Mouse (Mus musculus): ENCODE measurements at regions not wholly inside any gene's neighbourhood (a gene's known extent, or its start where the extent isn't known, plus 50 kb on each side); places are given as distances from the start of the nearest gene placed in this dataset.
A peak's percentile ranks its signal among the peaks of the same experiment; 100 is the strongest.

GRCm38 (mm10) chr14:60439106-60439505 is 66.0 kb downstream of the Amer2 start:
- Histone ChIP-seq H3K36me3 (ENCODE audit: control insufficient read depth, insufficient read depth, low read length) (no peaks in the 10 kb centered on the region), H3K27ac (replicated peaks; ENCODE audit: low read depth, low read length) (no peak overlapping the region), H3K27me3 (ENCODE audit: control insufficient read depth, insufficient read depth, low read length) (no peaks in the 10 kb centered on the region), H3K4me1 (ENCODE audit: control insufficient read depth, insufficient read depth, low read length) (no peaks in the 10 kb centered on the region), H3K4me3 (ENCODE audit: low read depth, low read length) (no peak overlapping the region), H3K9ac (ENCODE audit: low read length) (no peak overlapping the region), H3K9me3 (ENCODE audit: control insufficient read depth, low read length) (no peaks in the 10 kb centered on the region), H3K4me2 (ENCODE audit: low read depth, severe bottlenecking) (no peak overlapping the region)
- DNase-seq (ENCODE audit: low spot score), result no peak
- ATAC-seq (ENCODE audit: insufficient number of reproducible peaks, low FRiP score, low TSS enrichment, low read depth), result no peak
- 61% methylated on average over 6 of the region's 6 CpGs for WGBS

DNA sequence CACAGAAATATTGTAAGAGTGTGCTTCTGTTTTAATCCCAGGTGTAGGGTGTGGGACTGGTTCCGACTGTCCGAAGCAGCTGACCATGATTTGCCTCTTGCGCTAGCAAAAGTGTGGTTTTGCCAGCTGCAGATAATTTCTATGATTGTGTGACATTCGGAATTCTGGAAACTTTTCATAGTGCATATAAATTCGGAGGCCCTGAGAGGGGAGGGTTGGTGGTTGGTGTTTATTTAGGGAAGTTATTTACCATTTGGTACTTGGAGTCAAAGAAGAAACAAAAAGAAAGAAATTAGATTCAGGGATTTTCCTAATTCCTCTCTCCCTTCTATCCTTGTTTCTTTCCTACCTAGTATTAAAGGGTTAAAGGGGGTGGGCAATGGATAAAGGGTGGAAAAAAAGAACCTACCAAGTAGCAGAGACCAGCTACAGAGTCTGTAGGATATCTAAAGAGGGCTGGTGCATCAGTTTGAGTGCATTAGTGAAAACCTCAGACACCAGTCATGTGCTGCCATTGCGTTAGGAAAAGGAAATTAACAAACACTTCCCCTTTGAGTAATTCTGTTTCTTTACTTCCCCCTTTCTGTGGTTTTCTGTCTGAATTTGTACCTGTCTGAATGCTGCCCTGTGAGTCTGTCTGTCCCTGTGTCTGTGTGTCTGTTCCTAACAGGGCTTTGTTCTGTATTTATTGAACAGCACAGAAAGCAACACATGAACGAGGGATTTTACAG is 70.9 kb downstream of the Amer2 start:
- no peak for DNase-seq (ENCODE audit: low spot score)
- 74% methylated on average over 7 of the region's 7 CpGs for WGBS
- no peaks in the 10 kb centered on the region for H3K27me3 ChIP-seq (ENCODE audit: control insufficient read depth, insufficient read depth, low read length)
- no peaks in the 10 kb centered on the region for H3K36me3 ChIP-seq (ENCODE audit: control insufficient read depth, insufficient read depth, low read length)
- H3K9ac ChIP-seq (ENCODE audit: low read length), result no peak overlapping the region
- no peak overlapping the region for H3K27ac ChIP-seq (replicated peaks; ENCODE audit: low read depth, low read length)
- no peaks in the 10 kb centered on the region for H3K9me3 ChIP-seq (ENCODE audit: control insufficient read depth, low read length)
- no peaks in the 10 kb centered on the region for H3K4me1 ChIP-seq (ENCODE audit: control insufficient read depth, insufficient read depth, low read length)
- no peak overlapping the region for H3K4me3 ChIP-seq (ENCODE audit: low read depth, low read length)
- H3K4me2 ChIP-seq (ENCODE audit: low read depth, severe bottlenecking), result no peak overlapping the region
- ATAC-seq (ENCODE audit: insufficient number of reproducible peaks, low FRiP score, low TSS enrichment, low read depth), result no peak

GRCm38 (mm10) chr14:60444552-60444937 is 71.5 kb downstream of the Amer2 start:
- Histone ChIP-seq H3K9ac (ENCODE audit: low read length) (no peak overlapping the region), H3K9me3 (ENCODE audit: control insufficient read depth, low read length) (no peaks in the 10 kb centered on the region), H3K27ac (replicated peaks; ENCODE audit: low read depth, low read length) (no peak overlapping the region), H3K27me3 (ENCODE audit: control insufficient read depth, insufficient read depth, low read length) (no peaks in the 10 kb centered on the region), H3K4me3 (ENCODE audit: low read depth, low read length) (no peak overlapping the region), H3K4me2 (ENCODE audit: low read depth, severe bottlenecking) (no peak overlapping the region), H3K4me1 (ENCODE audit: control insufficient read depth, insufficient read depth, low read length) (no peaks in the 10 kb centered on the region), H3K36me3 (ENCODE audit: control insufficient read depth, insufficient read depth, low read length) (no peaks in the 10 kb centered on the region)
- DNase-seq (ENCODE audit: low spot score) (no peak), ATAC-seq (ENCODE audit: insufficient number of reproducible peaks, low FRiP score, low TSS enrichment, low read depth) (no peak)
- WGBS, result 59% methylated on average over 3 of the region's 3 CpGs

- Histone ChIP-seq H3K27ac (replicated peaks; ENCODE audit: low read depth, low read length) (no peak overlapping the region), H3K27me3 (ENCODE audit: control insufficient read depth, insufficient read depth, low read length) (no peaks in the 10 kb centered on the region), H3K9me3 (ENCODE audit: control insufficient read depth, low read length) (no peaks in the 10 kb centered on the region), H3K36me3 (ENCODE audit: control insufficient read depth, insufficient read depth, low read length) (no peaks in the 10 kb centered on the region), H3K4me1 (ENCODE audit: control insufficient read depth, insufficient read depth, low read length) (no peaks in the 10 kb centered on the region), H3K4me2 (ENCODE audit: low read depth, severe bottlenecking) (no peak overlapping the region), H3K4me3 (ENCODE audit: low read depth, low read length) (no peak overlapping the region), H3K9ac (ENCODE audit: low read length) (no peak overlapping the region)
- WGBS, result 84% methylated on average over 6 of the region's 6 CpGs
- ATAC-seq (ENCODE audit: insufficient number of reproducible peaks, low FRiP score, low TSS enrichment, low read depth), result no peak
- DNase-seq (ENCODE audit: low spot score), result no peak
These were observed 73.0 kb downstream of the Amer2 start for GRCm38 (mm10) chr14:60446037-60446436.

- Histone ChIP-seq H3K36me3 (ENCODE audit: control insufficient read depth, insufficient read depth, low read length) (no peaks in the 10 kb centered on the region), H3K27ac (replicated peaks; ENCODE audit: low read depth, low read length) (no peak overlapping the region), H3K4me2 (ENCODE audit: low read depth, severe bottlenecking) (no peak overlapping the region), H3K9ac (ENCODE audit: low read length) (no peak overlapping the region), H3K4me3 (ENCODE audit: low read depth, low read length) (no peak overlapping the region), H3K4me1 (ENCODE audit: control insufficient read depth, insufficient read depth, low read length) (no peaks in the 10 kb centered on the region), H3K27me3 (ENCODE audit: control insufficient read depth, insufficient read depth, low read length) (no peaks in the 10 kb centered on the region), H3K9me3 (ENCODE audit: control insufficient read depth, low read length) (no peaks in the 10 kb centered on the region)
- DNase-seq (ENCODE audit: low spot score) (no peak), ATAC-seq (ENCODE audit: insufficient number of reproducible peaks, low FRiP score, low TSS enrichment, low read depth) (no peak)
- 89% methylated on average over 9 of the region's 9 CpGs for WGBS
These were observed 78.2 kb downstream of the Amer2 start for GRCm38 (mm10) chr14:60451216-60451615.

GRCm38 (mm10) chr14:60451684-60452083 is 78.6 kb downstream of the Amer2 start:
- Histone ChIP-seq H3K4me3 (ENCODE audit: low read depth, low read length) (no peak overlapping the region), H3K4me2 (ENCODE audit: low read depth, severe bottlenecking) (no peak overlapping the region), H3K4me1 (ENCODE audit: control insufficient read depth, insufficient read depth, low read length) (no peaks in the 10 kb centered on the region), H3K27me3 (ENCODE audit: control insufficient read depth, insufficient read depth, low read length) (no peaks in the 10 kb centered on the region), H3K27ac (replicated peaks; ENCODE audit: low read depth, low read length) (no peak overlapping the region), H3K36me3 (ENCODE audit: control insufficient read depth, insufficient read depth, low read length) (no peaks in the 10 kb centered on the region), H3K9ac (ENCODE audit: low read length) (no peak overlapping the region), H3K9me3 (ENCODE audit: control insufficient read depth, low read length) (no peaks in the 10 kb centered on the region)
- DNase-seq (ENCODE audit: low spot score) (no peak), ATAC-seq (ENCODE audit: insufficient number of reproducible peaks, low FRiP score, low TSS enrichment, low read depth) (no peak)
- 77% methylated on average over 7 of the region's 7 CpGs for WGBS

DNA sequence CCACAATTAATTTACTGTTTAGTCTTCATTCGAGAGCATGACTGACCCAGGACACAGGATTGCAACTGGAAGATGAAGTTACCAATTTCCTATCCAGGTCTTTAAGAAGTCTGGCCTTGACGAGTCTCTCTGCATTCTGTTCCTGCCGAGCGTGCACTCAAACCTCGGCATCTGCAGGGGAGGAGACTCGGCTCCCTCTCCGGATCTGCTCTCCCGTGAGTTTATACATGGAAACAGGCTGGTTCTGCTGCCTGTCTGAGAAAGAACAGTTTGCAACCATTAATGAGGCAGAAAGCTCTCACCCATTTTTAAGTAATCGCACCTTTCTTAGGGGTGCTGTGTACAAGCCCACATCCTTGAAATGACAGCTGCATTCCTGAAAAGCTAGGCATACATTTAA is 83.7 kb downstream of the Amer2 start:
- no peaks in the 10 kb centered on the region for H3K4me1 ChIP-seq (ENCODE audit: control insufficient read depth, insufficient read depth, low read length)
- H3K4me3 ChIP-seq (ENCODE audit: low read depth, low read length), result no peak overlapping the region
- H3K9ac ChIP-seq (ENCODE audit: low read length), result no peak overlapping the region
- H3K27ac ChIP-seq (replicated peaks; ENCODE audit: low read depth, low read length), result no peak overlapping the region
- no peak overlapping the region for H3K4me2 ChIP-seq (ENCODE audit: low read depth, severe bottlenecking)
- WGBS, result 70% methylated on average over 9 of the region's 9 CpGs
- H3K36me3 ChIP-seq (ENCODE audit: control insufficient read depth, insufficient read depth, low read length), result no peaks in the 10 kb centered on the region
- H3K27me3 ChIP-seq (ENCODE audit: control insufficient read depth, insufficient read depth, low read length), result no peaks in the 10 kb centered on the region
- ATAC-seq (ENCODE audit: insufficient number of reproducible peaks, low FRiP score, low TSS enrichment, low read depth) (no peak), DNase-seq (ENCODE audit: low spot score) (no peak)
- H3K9me3 ChIP-seq (ENCODE audit: control insufficient read depth, low read length), result no peaks in the 10 kb centered on the region

DNA sequence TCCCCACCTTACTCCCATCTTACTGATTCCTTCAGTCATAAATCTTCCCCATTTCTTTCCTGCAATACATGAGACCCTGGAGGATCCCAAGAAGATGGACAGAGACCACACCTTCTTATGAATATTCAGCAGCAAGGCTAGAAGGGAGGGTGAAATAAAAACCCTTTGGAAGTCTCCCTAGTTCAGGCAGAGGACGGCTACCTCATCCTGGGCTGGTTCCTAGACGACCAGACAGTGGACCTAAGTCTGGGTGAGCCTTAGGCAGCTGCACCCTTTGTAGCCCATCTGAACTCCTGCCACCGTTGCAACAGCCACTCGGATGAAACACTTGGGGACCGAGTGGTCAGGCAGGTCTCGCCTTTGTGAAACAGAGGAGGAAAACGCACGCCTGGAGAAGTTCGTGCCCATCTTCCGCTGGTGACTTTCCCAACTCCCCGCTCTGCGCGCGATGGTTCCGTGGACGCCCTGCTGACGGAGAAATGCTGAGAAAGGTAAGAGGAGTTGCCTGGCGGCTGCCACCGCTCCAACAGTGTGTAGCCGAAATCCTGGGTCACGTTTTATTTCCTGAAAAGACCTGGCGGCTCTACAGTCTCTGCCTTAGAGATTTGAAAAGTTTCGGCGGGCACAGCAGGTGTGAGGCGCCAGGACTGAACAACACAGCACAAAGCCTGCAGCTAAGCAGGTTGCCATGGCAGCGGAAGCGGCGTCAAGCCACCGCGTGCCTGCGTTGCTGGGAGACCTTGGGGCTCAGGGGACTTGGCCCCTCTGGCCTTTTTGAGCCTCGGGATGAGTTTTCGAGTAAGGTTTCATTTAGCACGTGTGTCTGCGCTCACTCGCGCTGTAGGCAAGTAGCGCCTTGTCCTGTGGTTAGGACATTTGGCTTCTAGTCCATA is 112.2 kb downstream of the Amer2 start:
- H3K9ac ChIP-seq (ENCODE audit: low read length), result peak overlapping the region; percentile 17; the same call in 1 of the 2 replicates
- H3K4me3 ChIP-seq (ENCODE audit: low read depth, low read length), result peak overlapping the region; percentile 18
- no peaks in the 10 kb centered on the region; the same call in none of the 2 replicates for H3K4me1 ChIP-seq (ENCODE audit: control insufficient read depth, insufficient read depth, low read length)
- under 1% methylated on average over 38 of the region's 38 CpGs for WGBS
- H3K4me2 ChIP-seq (ENCODE audit: low read depth, severe bottlenecking), result peak overlapping the region; percentile 67
- H3K36me3 ChIP-seq (ENCODE audit: control insufficient read depth, insufficient read depth, low read length), result no peaks in the 10 kb centered on the region
- no peaks in the 10 kb centered on the region for H3K27me3 ChIP-seq (ENCODE audit: control insufficient read depth, insufficient read depth, low read length)
- ATAC-seq (ENCODE audit: insufficient number of reproducible peaks, low FRiP score, low TSS enrichment, low read depth) (peak; percentile 80; the same call in 1 of the 2 replicates), DNase-seq (ENCODE audit: low spot score) (peak; percentile 90)
- H3K27ac ChIP-seq (replicated peaks; ENCODE audit: low read depth, low read length), result no peak overlapping the region
- H3K9me3 ChIP-seq (ENCODE audit: control insufficient read depth, low read length), result no peaks in the 10 kb centered on the region

Data from limb, embryonic 11.5 days (tissue).